Mouse (Mus musculus): ENCODE data around the gene Omt2b. TPM values are rescaled to one million over a fixed set of nuclear protein-coding genes. Genes with fewer than 3 reads are reported as not detected.

Omt2b gene
- polyA plus RNA-seq, 1 experiment: not detected

DNA sequence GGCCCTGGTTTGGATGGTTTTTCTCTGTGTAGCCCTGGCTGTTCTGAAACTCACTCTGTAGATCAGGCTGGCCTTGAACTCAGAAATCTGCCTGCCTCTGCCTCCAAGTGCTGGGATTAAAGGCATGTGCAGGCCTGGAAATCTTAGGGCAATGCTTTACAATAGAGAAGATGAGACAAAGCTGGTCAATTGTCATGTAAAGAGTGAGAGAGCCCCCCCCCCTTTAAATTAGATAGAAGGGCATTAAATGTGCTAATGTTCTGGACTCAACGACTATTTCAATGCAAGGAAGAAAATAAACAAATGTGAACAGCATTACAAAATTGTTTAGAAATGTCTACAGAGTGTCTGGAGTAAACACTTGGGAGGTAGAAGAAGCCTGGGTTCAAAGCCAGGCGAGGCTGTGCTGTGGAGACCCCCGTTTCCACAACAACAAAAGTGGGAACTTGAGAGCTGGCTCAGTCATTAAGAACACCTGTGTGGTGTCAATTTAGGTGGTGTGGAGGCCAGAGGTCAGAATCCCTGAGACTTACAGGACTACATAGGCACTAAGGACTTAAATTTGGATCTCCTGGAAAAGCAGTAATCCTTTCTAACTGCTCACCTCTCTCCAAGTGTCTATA, 41.4 kb downstream of the Omt2b start:
- TF ChIP-seq POLR2A (IDR thresholded peaks at IDR 0.05; ENCODE audit: low read depth, low read length) (no peak), CTCF (IDR thresholded peaks at IDR 0.05; ENCODE audit: borderline replicate concordance, insufficient read depth, low read length) (no peak)
- Histone ChIP-seq H3K4me3 (ENCODE audit: insufficient read depth, low read length) (no peak overlapping the region), H3K27ac (ENCODE audit: insufficient read depth, low read length) (no peak overlapping the region), H3K4me1 (ENCODE audit: control insufficient read depth, insufficient read depth, low read length) (no peaks in the 10 kb centered on the region)

DNA sequence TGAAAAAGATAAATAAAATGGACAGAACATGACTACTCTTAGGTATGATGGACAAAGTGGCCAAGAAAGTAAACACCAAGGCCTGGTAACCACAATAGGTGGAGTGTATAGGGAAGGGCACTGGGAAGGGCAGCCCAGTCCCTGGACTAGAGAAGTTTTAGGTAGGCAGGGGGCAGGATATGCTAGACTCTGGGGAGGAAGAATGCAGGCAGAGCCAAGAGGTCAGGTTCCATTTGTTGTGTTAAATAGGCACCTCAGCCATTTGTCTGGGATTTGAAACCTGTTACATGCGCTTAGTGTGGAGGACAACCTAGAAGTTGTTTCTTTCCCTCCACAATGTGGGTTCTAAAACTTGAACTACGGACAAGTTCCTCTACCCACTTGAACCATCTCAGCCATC, 42.0 kb downstream of the Omt2b start:
- TF ChIP-seq CTCF (IDR thresholded peaks at IDR 0.05; ENCODE audit: borderline replicate concordance, insufficient read depth, low read length) (no peak), POLR2A (IDR thresholded peaks at IDR 0.05; ENCODE audit: low read depth, low read length) (no peak)
- Histone ChIP-seq H3K4me3 (ENCODE audit: insufficient read depth, low read length) (no peak overlapping the region), H3K4me1 (ENCODE audit: control insufficient read depth, insufficient read depth, low read length) (no peaks in the 10 kb centered on the region), H3K27ac (ENCODE audit: insufficient read depth, low read length) (no peak overlapping the region)

DNA sequence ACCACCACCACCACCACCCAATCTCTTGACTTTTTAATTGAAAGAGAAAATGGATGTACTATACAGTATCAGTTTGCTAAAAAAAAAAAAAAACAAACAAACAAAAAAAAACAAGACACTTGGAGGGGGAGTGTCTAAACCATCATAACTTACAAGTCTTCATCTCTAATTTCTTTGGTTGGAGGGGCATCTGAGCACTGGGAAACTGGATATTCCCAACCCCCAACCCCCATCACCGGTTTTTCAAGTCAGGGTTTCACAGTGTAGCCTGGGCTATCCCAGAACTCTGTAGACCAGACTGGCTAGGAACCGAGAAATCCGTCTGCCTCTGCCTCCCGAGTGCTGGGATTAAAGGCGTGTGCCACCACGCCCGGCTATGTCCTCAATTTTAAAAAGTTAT, 42.4 kb downstream of the Omt2b start:
- H3K4me3 ChIP-seq (ENCODE audit: insufficient read depth, low read length): no peak overlapping the region
- TF ChIP-seq POLR2A (IDR thresholded peaks at IDR 0.05; ENCODE audit: low read depth, low read length) (no peak), CTCF (IDR thresholded peaks at IDR 0.05; ENCODE audit: borderline replicate concordance, insufficient read depth, low read length) (no peak)
- H3K27ac ChIP-seq (ENCODE audit: insufficient read depth, low read length): no peak overlapping the region
- no peaks in the 10 kb centered on the region for H3K4me1 ChIP-seq (ENCODE audit: control insufficient read depth, insufficient read depth, low read length)

DNA sequence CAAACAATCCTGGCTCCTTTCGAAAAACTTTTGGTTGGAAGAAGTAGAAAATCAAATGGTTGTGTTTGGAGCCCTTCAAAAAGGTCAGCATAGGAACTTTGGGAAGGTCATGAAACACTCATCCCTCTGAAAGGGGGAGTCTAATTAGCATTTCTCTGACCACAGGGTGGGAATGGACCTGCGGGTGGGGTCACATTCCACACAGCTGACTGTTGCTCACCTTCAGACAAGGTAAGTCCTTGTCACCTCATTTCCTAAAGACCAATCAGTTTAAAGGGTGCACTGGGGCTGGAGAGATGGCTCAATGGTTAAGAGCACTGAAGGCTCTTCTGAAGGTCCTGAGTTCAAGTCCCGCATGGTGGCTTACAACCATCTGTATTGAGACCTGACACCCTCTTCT, 44.1 kb downstream of the Omt2b start:
- TF ChIP-seq CTCF (IDR thresholded peaks at IDR 0.05; ENCODE audit: borderline replicate concordance, insufficient read depth, low read length): no peak
- no peak for TF ChIP-seq POLR2A (IDR thresholded peaks at IDR 0.05; ENCODE audit: low read depth, low read length)
- H3K4me1 ChIP-seq (ENCODE audit: control insufficient read depth, insufficient read depth, low read length): no peaks in the 10 kb centered on the region
- no peak overlapping the region for H3K27ac ChIP-seq (ENCODE audit: insufficient read depth, low read length)
- no peak overlapping the region for H3K4me3 ChIP-seq (ENCODE audit: insufficient read depth, low read length)

DNA sequence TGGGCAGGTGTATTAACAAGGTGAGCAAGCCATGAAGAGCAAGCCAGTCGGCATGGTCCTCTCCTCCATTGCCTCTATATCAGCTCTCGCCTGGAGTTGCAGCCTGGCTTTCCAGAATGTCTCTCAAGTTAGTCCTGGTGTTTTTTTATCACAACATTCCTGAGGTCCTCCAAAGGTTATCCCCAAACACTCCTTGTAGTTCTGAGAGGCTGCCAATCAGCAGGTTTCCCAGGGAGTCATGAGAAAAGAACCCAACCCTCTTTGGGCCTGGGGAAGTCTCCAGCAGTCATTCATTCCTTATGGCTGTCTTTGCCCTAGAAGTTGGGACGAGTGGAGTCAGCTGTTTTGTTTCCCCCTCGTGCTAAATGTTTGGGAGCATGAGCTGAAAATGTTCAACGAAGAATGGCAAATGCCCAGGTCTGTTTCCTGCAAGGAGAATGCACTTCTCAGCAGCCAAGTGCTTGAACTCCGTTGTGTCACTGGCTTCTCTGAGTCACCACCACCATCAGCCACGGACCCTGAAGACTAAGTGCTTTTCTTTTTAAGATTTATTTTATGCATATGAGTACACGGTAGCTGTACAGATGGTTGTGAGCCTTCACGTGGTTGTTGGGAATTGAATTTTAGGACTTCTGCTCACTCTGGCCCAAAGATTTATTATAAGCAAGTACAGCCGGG, 45.6 kb downstream of the Omt2b start:
- H3K4me3 ChIP-seq (ENCODE audit: insufficient read depth, low read length): no peak overlapping the region
- TF ChIP-seq POLR2A (IDR thresholded peaks at IDR 0.05; ENCODE audit: low read depth, low read length) (no peak), CTCF (IDR thresholded peaks at IDR 0.05; ENCODE audit: borderline replicate concordance, insufficient read depth, low read length) (no peak)
- no peaks in the 10 kb centered on the region for H3K4me1 ChIP-seq (ENCODE audit: control insufficient read depth, insufficient read depth, low read length)
- H3K27ac ChIP-seq (ENCODE audit: insufficient read depth, low read length): no peak overlapping the region

DNA sequence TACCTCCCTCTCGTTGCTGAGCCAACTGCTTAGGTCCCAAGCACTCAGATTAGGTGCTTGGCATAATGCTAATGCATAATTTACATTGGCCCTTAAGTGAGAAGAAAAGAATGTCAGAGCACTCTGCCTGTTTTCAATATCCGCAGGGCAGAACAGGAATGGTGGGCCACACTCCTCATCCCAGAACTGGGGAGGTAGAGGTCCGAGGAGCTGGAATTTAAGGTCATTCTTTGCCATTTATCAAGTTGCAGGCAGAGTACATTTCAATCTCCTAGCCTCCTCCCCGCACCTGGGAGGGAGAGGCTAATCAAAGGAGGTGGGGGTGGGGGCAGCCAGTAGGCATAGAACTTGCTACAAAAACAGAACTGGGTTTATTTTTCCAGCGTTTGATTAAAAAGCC, 47.0 kb downstream of the Omt2b start:
- TF ChIP-seq POLR2A (IDR thresholded peaks at IDR 0.05; ENCODE audit: low read depth, low read length): no peak
- no peak for TF ChIP-seq CTCF (IDR thresholded peaks at IDR 0.05; ENCODE audit: borderline replicate concordance, insufficient read depth, low read length)
- Histone ChIP-seq H3K4me1 (ENCODE audit: control insufficient read depth, insufficient read depth, low read length) (no peaks in the 10 kb centered on the region), H3K27ac (ENCODE audit: insufficient read depth, low read length) (no peak overlapping the region), H3K4me3 (ENCODE audit: insufficient read depth, low read length) (no peak overlapping the region)

DNA sequence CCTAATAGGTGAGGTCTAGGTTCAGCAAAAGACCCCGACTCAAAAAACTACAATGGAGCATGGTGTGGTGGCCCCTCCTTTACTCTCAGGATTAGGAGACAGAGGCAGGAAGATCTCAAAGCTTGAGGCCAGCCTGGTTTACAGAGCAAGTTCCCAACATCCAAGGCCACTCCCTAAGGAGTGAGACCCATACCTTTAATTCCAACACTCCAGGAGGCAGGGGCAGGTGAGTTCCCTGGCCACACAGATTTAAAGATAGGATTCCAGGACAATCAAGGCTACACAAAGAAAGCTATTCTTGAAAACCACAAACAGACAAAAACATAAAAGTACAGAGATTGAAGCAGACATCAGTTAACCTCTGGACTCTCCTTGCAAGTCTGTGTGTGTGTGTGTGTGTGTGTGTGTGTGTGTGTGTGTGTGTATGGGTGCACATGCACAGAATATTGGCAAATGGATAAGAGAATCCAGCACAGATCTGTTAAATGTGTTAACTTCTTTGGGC, 47.5 kb downstream of the Omt2b start:
- no peaks in the 10 kb centered on the region for H3K4me1 ChIP-seq (ENCODE audit: control insufficient read depth, insufficient read depth, low read length)
- no peak overlapping the region for H3K4me3 ChIP-seq (ENCODE audit: insufficient read depth, low read length)
- TF ChIP-seq POLR2A (IDR thresholded peaks at IDR 0.05; ENCODE audit: low read depth, low read length): no peak
- TF ChIP-seq CTCF (IDR thresholded peaks at IDR 0.05; ENCODE audit: borderline replicate concordance, insufficient read depth, low read length): no peak
- no peak overlapping the region for H3K27ac ChIP-seq (ENCODE audit: insufficient read depth, low read length)

DNA sequence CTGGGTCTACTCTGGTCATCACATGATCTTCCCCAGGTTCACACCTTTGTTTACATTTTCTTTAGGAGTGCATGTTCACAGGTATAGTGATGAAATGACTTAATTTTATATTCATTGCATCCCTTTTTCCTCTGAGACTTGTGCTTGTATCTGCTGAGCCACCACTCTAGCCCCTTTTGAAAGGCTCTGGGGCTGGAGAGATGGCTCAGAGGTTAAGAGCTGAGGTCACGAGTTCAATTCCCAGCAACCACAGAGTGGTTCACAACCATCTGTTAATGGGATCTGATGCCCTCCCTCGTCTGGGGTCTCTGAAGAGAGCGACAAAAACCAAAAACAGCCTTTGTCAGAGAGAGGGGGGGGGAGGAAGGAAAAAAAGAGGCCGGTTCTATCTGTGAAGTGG, 48.1 kb downstream of the Omt2b start:
- Histone ChIP-seq H3K4me3 (ENCODE audit: insufficient read depth, low read length) (no peak overlapping the region), H3K27ac (ENCODE audit: insufficient read depth, low read length) (no peak overlapping the region), H3K4me1 (ENCODE audit: control insufficient read depth, insufficient read depth, low read length) (no peaks in the 10 kb centered on the region)
- TF ChIP-seq CTCF (IDR thresholded peaks at IDR 0.05; ENCODE audit: borderline replicate concordance, insufficient read depth, low read length) (no peak), POLR2A (IDR thresholded peaks at IDR 0.05; ENCODE audit: low read depth, low read length) (no peak)

DNA sequence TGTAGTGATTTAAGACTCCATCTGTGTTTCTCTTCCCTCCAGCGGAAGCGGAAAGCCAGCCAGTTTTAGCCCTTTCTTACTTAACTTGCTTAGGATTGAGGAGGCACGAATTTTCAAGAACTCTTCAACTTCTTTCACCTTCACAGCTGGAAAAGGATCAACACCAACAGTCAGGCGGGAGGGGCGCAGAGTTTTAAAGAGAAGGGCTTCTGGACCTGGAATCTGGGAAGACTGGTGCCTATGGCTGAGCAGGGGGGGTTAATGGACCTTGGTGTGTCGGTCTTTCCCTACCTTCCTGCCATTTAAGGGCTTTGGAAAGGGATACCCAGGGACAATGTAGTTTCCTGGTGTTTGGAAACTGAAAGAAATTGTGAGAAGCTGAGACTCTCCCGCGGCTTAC, 50.2 kb downstream of the Omt2b start:
- no peak for TF ChIP-seq CTCF (IDR thresholded peaks at IDR 0.05; ENCODE audit: borderline replicate concordance, insufficient read depth, low read length)
- TF ChIP-seq POLR2A (IDR thresholded peaks at IDR 0.05; ENCODE audit: low read depth, low read length): no peak
- Histone ChIP-seq H3K4me1 (ENCODE audit: control insufficient read depth, insufficient read depth, low read length) (no peaks in the 10 kb centered on the region), H3K4me3 (ENCODE audit: insufficient read depth, low read length) (no peak overlapping the region), H3K27ac (ENCODE audit: insufficient read depth, low read length) (no peak overlapping the region)

DNA sequence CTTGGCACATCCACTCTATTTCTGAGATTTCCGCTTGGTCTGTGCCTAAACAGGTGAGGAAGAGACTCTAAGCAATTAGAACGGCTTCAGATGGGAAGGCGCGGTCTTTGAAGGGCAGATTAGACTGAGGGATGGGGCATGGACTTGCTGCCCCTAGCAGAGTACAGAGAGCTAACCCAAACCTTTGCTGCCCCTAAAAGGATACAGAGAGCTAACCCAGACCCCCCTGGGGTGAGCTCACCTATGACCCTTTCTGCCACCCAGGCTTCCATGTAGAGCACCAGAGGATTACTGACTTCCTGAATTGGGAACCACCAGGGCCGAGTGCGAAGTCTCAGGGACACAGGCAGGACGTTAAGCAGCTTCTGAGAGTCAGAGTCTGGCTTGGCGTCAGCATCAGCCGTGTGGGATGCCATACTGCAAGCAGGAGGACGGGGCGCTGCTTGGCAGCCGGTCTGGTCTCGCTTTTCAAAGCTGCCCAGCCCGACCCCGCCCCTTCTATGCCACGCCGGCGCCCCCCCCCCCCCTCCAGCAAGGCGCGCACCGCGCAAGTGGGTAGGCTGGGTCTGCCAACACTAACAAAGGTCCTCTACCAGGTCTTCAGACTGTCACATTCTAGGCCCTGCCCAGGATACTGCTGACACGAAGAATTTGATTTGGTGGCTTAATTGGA, 50.9 kb downstream of the Omt2b start, which contains the start of gene Ooep:
TSS of gene Ooep (minus strand) at position 613 of the 673 bp plus-strand sequence.
- Histone ChIP-seq H3K27ac (ENCODE audit: insufficient read depth, low read length) (no peak within 1 kb of the TSS), H3K4me1 (ENCODE audit: control insufficient read depth, insufficient read depth, low read length) (no peaks in the 10 kb centered on the region), H3K4me3 (ENCODE audit: insufficient read depth, low read length) (no peak within 1 kb of the TSS)
- no peak for TF ChIP-seq CTCF (IDR thresholded peaks at IDR 0.05; ENCODE audit: borderline replicate concordance, insufficient read depth, low read length)
- TF ChIP-seq POLR2A (IDR thresholded peaks at IDR 0.05; ENCODE audit: low read depth, low read length): no peak

Other genes starting within 250 kb of the Omt2b start
- gene Fbxo9, start 218.5 kb upstream of the Omt2b start, polyA plus RNA-seq (2011; ENCODE audit: insufficient read length, low read depth, missing spikeins): 22.2 and 23.0 TPM in 2 replicates
- gene Ick, start 218.4 kb upstream of the Omt2b start, polyA plus RNA-seq (2011; ENCODE audit: insufficient read length, low read depth, missing spikeins): 23.6 and 34.0 TPM in 2 replicates
- gene Gsta4, start 144.8 kb upstream of the Omt2b start, polyA plus RNA-seq (2011; ENCODE audit: insufficient read length, low read depth, missing spikeins): 17.4 and 36.2 TPM in 2 replicates
- not detected in 2 replicates for gene Gsta1, start 96.9 kb upstream of the Omt2b start, polyA plus RNA-seq (2011; ENCODE audit: insufficient read length, low read depth, missing spikeins)
- gene Gm3776, start 70.5 kb upstream of the Omt2b start, polyA plus RNA-seq (2011; ENCODE audit: insufficient read length, low read depth, missing spikeins): 0.57 TPM in 1 of 2 replicates, not detected in the other
- gene Gm10639, start 37.7 kb upstream of the Omt2b start, polyA plus RNA-seq (2011; ENCODE audit: insufficient read length, low read depth, missing spikeins): not detected in 2 replicates
- not detected in 2 replicates for gene Omt2a, start 12.8 kb upstream of the Omt2b start, polyA plus RNA-seq (2011; ENCODE audit: insufficient read length, low read depth, missing spikeins)
- not detected in 2 replicates for gene Gsta2, start 28.2 kb downstream of the Omt2b start, polyA plus RNA-seq (2011; ENCODE audit: insufficient read length, low read depth, missing spikeins)
- not detected in 2 replicates for gene Dppa5a, start 40.6 kb downstream of the Omt2b start, polyA plus RNA-seq (2011; ENCODE audit: insufficient read length, low read depth, missing spikeins)
- gene Ooep, start 51.1 kb downstream of the Omt2b start, polyA plus RNA-seq (2011; ENCODE audit: insufficient read length, low read depth, missing spikeins): 0.47 TPM in 1 of 2 replicates, not detected in the other
- 0.45 and 0.47 TPM in 2 replicates for gene Ddx43, start 68.2 kb downstream of the Omt2b start, polyA plus RNA-seq (2011; ENCODE audit: insufficient read length, low read depth, missing spikeins)
- gene Cgas, start 115.6 kb downstream of the Omt2b start, polyA plus RNA-seq (2011; ENCODE audit: insufficient read length, low read depth, missing spikeins): 5.1 and 5.8 TPM in 2 replicates
- 14.5 and 15.4 TPM in 2 replicates for gene Mto1, start 120.6 kb downstream of the Omt2b start, polyA plus RNA-seq (2011; ENCODE audit: insufficient read length, low read depth, missing spikeins)
- gene Gm17324, start 121.2 kb downstream of the Omt2b start, polyA plus RNA-seq (2011; ENCODE audit: insufficient read length, low read depth, missing spikeins): not detected in 2 replicates
- gene Eef1a1, start 161.6 kb downstream of the Omt2b start, polyA plus RNA-seq (2011; ENCODE audit: insufficient read length, low read depth, missing spikeins): 16,028 and 17,695 TPM in 2 replicates

Measured in embryonic fibroblast, embryonic 13.5 days (primary cell).